Mouse (Mus musculus) lung, postnatal 4 days (tissue): ENCODE measurements around the gene Cracr2b.

Source experiments
- DNase-seq, 2 experiments: peaks; one replicate each; pipeline ENCODE4 v3.0.0; 2021

Gene Cracr2b

GRCm38 (mm10) chr7:141491151-141491550 lies 30.3 kb downstream of the Cracr2b start:
- DNase-seq, result no peak

GRCm38 (mm10) chr7:141492738-141493137 lies 31.8 kb downstream of the Cracr2b start:
- DNase-seq, result no peak

- DNase-seq, result no peak
Measured at GRCm38 (mm10) chr7:141493729-141494128, 32.8 kb downstream of the Cracr2b start.

DNA sequence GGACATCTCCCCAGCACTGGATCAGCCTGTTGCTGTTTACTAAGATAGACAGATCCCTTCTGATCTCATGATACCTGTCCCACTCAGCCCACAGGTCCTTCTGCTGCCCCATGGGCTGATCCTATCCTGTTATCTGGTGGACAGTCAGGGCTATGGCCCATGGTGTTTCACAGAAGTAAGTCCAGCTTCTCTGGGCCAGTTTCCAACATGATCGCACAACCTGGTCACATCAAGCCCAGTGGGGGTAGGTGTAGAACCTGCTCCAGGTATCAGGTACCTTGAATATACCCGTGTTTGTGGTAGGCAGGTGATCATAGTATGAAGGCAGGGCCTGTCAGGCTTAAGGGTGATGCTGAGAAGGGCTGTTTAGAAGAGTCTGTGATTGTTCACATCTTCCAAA lies 34.5 kb downstream of the Cracr2b start:
- DNase-seq, result no peak

DNA sequence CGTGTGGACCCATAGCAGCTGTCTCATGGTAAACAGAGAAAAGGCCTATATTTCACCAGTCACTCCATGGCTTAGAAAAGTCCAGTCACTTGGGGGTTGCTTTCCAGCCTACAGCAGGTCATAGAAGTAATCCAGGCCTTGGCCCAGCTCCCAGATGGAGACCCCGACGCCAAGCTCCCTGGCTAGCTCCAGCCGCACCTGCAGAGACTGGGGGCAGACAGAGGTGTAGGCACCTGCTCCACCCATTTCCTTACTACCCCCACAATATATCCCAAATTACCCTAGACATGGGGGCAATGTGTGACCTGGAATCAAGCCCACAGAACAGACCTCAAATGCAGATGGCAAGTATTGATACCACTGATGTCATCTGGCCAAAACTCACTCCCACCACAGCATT lies 35.0 kb downstream of the Cracr2b start:
- no peak for DNase-seq

DNA sequence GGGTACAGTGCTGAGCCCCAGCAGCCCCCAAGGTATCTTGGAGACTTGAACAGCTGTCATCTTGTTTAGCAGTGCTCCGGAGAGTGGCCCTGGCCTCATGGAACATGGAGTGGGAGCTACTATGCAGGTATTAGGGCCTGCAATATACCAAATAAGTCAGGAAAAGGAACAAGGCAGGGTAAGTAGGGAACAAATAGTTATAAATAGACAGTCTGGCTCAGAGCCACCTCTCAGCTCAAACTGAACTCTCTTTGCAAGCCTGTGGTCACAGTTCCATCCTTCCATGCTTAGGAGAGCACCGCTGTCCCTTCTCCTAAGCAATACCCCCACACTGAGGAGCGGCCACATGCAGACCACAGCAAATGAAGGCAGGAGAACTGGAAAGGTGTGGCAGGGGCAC lies 36.7 kb downstream of the Cracr2b start:
- no peak for DNase-seq

- DNase-seq, result no peak
Measured at GRCm38 (mm10) chr7:141501820-141502555, 41.1 kb downstream of the Cracr2b start.

DNA sequence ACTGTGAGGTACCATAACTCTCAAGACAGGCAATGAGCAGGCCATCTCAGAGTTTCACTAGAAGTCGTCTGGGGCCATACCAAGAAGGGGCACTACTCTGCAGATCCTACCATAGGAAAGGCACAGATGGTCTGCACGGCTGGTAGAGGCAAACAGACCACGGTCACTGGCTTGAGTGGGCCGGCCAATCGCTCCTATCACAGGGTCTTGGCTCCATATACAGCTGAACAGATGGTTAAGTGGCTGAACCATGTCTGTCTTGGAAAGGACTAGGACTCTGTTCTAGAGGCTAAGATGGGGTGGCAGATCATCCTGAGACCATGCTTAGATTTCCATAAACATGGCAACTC lies 41.6 kb downstream of the Cracr2b start:
- DNase-seq, result no peak

- DNase-seq, result no peak
Measured at GRCm38 (mm10) chr7:141506278-141506677, 45.4 kb downstream of the Cracr2b start.

GRCm38 (mm10) chr7:141508160-141508559 lies 47.3 kb downstream of the Cracr2b start:
- DNase-seq, result no peak

DNA sequence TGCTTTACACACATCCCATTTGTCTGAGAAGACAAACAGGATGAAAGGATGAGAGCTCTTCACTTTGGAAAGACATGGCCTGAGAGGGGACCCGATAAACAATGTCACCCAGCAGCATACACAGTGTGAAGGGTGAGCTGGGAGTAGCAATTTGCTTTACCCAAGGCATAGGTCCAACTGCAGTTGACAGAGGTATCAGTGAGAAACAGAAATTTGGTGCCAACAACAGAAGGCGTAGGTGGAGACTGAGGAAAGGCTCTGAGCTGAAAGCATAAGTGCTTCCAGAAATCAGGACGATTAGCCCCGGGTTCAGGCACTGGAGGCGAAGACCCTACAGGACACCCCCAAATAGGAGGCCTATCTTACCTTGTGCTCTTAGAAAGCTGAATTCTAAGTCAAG lies 49.3 kb downstream of the Cracr2b start:
- no peak for DNase-seq

GRCm38 (mm10) chr7:141510681-141511191 lies 49.8 kb downstream of the Cracr2b start:
- DNase-seq, result no peak
